Mouse (Mus musculus): ENCODE measurements around the gene Pard3b. TPM values are rescaled to one million over a fixed set of nuclear protein-coding genes. Genes with fewer than 3 reads are reported as not detected.
A peak's percentile ranks its signal among the peaks of the same experiment; 100 is the strongest.

The Pard3b gene
- polyA plus RNA-seq, 1 experiment from 2014 or later: 21.4 TPM

DNA sequence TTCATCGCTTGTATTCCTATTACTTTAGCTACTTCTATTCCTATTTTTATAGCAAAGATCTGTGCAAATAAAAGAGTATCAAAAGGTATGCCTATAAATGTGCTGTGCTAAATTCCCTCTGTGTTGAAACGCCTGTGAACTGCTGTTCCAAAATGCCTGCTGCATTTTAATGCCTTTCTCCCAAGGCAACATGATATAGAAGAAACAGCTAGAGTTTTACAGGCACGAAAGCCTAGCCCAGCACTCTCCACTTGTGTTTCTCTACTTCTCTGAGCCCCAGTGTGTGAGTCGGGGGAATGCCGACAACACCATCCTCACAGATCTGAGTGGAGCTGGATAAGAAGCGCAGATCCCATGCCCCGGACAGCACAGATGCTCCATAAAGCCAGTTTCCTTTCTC, 889.2 kb downstream of the Pard3b start:
- 72% methylated on average over 7 of the region's 7 CpGs for WGBS
- no peak for DNase-seq (ENCODE audit: low spot score)

DNA sequence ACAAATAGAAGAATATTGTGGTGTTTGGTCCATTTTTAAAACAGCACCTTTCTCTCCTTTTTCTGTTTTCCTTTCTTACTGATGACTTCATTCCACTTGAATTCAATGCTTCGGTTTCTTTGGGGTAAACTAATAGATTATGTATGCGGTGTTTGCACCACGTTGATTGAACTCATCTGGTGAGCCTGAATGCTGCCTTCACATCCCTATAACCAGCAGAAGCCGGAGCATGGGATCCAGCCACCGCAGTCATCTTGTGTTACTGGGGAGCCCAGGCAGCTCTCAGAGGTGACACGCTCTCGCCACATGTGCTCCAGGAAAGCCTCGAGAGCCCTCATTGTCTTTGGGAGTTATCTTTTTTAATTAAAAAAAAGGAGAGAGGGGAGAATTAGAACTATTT, 891.3 kb downstream of the Pard3b start:
- TF ChIP-seq CTCF (IDR thresholded peaks at IDR 0.05; ENCODE audit: low read depth): no peak
- no peak overlapping the region for H3K4me2 ChIP-seq (ENCODE audit: low read length)
- H3K27me3 ChIP-seq (ENCODE audit: insufficient read depth, low read length): no peaks in the 10 kb centered on the region
- 88% methylated on average over 8 of the region's 8 CpGs for WGBS
- no peaks in the 10 kb centered on the region for H3K36me3 ChIP-seq (ENCODE audit: insufficient read depth, low read length)
- no peak overlapping the region for H3K4me3 ChIP-seq (replicated peaks; ENCODE audit: low read depth, low read length)
- no peak for ATAC-seq (replicated peaks; ENCODE audit: low FRiP score, low read depth)
- no peak for DNase-seq (ENCODE audit: low spot score)
- H3K4me1 ChIP-seq (replicated peaks; ENCODE audit: insufficient read depth, low read length): no peaks in the 10 kb centered on the region
- H3K9me3 ChIP-seq (replicated peaks; ENCODE audit: low read length): no peaks in the 10 kb centered on the region
- H3K27ac ChIP-seq: no peak overlapping the region
- H3K9ac ChIP-seq (ENCODE audit: low read depth, low read length): no peak overlapping the region

More for the DNA sequence above, 889.2 kb downstream of the Pard3b start:
- TF ChIP-seq CTCF (IDR thresholded peaks at IDR 0.05; ENCODE audit: low read depth): no peak
- Histone ChIP-seq H3K4me2 (ENCODE audit: low read length) (no peak overlapping the region), H3K4me3 (replicated peaks; ENCODE audit: low read depth, low read length) (no peak overlapping the region), H3K9me3 (replicated peaks; ENCODE audit: low read length) (no peaks in the 10 kb centered on the region), H3K27ac (no peak overlapping the region), H3K36me3 (ENCODE audit: insufficient read depth, low read length) (no peaks in the 10 kb centered on the region), H3K9ac (ENCODE audit: low read depth, low read length) (no peak overlapping the region), H3K27me3 (ENCODE audit: insufficient read depth, low read length) (no peaks in the 10 kb centered on the region), H3K4me1 (replicated peaks; ENCODE audit: insufficient read depth, low read length) (no peaks in the 10 kb centered on the region)
- ATAC-seq (replicated peaks; ENCODE audit: low FRiP score, low read depth): no peak

DNA sequence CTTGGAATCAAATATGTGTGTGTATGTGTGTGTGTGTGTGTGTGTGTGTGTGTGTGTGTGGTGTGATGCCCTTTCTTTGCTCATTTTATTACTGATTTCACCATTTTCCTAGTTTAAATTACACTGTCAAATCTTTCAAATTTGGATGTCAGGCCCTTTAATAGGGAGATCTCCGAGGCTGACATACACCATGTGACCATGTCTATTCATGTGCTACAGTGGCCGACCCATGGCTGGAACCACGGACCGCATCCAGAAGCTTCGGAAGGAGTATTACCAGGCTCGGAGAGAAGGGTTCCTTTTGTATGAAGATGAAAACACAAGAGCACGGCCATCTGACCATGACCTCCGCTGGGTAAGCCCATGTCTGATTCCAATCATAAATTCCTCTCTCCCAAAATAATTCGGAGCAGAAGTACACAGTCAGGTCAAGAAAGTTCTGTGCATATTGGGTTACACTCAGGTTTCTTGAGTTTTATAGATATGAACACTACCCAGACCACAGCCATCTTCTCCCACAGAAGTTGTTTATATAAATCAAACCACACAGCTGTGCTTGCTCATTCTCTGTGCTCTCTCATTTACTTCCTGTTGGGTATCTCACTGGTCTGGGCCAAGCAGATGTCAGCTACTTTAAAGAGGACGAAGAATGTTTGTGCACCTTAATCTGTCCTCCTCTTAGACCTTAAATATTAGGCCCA, 894.0 kb downstream of the Pard3b start:
- TF ChIP-seq CTCF (IDR thresholded peaks at IDR 0.05; ENCODE audit: low read depth): no peak
- Histone ChIP-seq H3K9me3 (replicated peaks; ENCODE audit: low read length) (no peaks in the 10 kb centered on the region), H3K4me3 (replicated peaks; ENCODE audit: low read depth, low read length) (no peak overlapping the region), H3K27ac (no peak overlapping the region), H3K4me1 (replicated peaks; ENCODE audit: insufficient read depth, low read length) (no peaks in the 10 kb centered on the region), H3K4me2 (ENCODE audit: low read length) (no peak overlapping the region), H3K9ac (ENCODE audit: low read depth, low read length) (no peak overlapping the region), H3K36me3 (ENCODE audit: insufficient read depth, low read length) (no peaks in the 10 kb centered on the region), H3K27me3 (ENCODE audit: insufficient read depth, low read length) (no peaks in the 10 kb centered on the region)
- no peak for ATAC-seq (replicated peaks; ENCODE audit: low FRiP score, low read depth)
- no peak for DNase-seq (ENCODE audit: low spot score)
- 60% methylated on average over 10 of the region's 10 CpGs for WGBS

DNA sequence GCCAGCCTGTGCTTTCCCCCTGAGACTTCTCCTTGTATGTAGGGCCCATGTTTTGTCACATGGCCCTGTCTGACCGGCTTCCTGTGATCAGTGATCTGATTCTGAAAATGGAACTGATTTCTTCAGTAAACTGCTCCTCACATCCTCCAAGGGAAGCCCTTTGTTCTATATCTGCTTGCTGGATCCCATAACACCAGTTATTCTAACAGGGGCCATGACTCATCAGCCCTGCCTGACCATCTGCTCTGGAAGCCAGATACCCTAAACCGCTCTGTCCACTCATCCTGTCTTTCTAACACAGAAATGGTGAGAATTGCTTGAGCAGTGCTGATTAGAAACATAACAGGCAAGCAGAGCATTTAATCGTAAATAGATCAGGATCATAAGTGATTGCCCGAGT, 910.3 kb downstream of the Pard3b start:
- Histone ChIP-seq H3K9me3 (replicated peaks; ENCODE audit: low read length) (no peaks in the 10 kb centered on the region), H3K36me3 (ENCODE audit: insufficient read depth, low read length) (no peaks in the 10 kb centered on the region), H3K4me1 (replicated peaks; ENCODE audit: insufficient read depth, low read length) (no peaks in the 10 kb centered on the region), H3K4me3 (replicated peaks; ENCODE audit: low read depth, low read length) (no peak overlapping the region), H3K27ac (no peak overlapping the region), H3K27me3 (ENCODE audit: insufficient read depth, low read length) (no peaks in the 10 kb centered on the region), H3K4me2 (ENCODE audit: low read length) (no peak overlapping the region), H3K9ac (ENCODE audit: low read depth, low read length) (no peak overlapping the region)
- TF ChIP-seq CTCF (IDR thresholded peaks at IDR 0.05; ENCODE audit: low read depth): no peak
- WGBS: 91% methylated on average over 4 of the region's 4 CpGs
- no peak for ATAC-seq (replicated peaks; ENCODE audit: low FRiP score, low read depth)
- DNase-seq (ENCODE audit: low spot score): no peak

DNA sequence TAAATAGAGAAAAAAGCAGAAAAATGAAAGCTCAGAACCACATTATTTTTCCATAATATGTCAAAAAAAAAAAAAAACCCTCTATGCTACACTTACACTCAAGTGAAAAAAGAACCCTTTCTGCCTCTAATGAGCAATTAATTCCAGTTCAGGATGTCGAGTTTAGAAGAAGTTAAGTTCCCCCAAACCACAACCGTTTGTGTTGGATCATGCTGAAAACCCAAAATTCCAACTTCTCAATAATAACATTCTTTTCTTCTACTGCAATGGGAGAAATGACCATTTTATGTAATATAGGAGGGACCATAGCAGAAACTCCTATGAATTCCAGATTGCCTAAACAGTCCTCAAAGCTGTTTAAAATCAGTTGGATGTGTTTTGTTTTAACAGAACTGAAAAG, 911.9 kb downstream of the Pard3b start:
- Histone ChIP-seq H3K4me2 (ENCODE audit: low read length) (no peak overlapping the region), H3K4me1 (replicated peaks; ENCODE audit: insufficient read depth, low read length) (no peaks in the 10 kb centered on the region), H3K27me3 (ENCODE audit: insufficient read depth, low read length) (no peaks in the 10 kb centered on the region), H3K9ac (ENCODE audit: low read depth, low read length) (no peak overlapping the region), H3K9me3 (replicated peaks; ENCODE audit: low read length) (no peaks in the 10 kb centered on the region), H3K36me3 (ENCODE audit: insufficient read depth, low read length) (no peaks in the 10 kb centered on the region), H3K4me3 (replicated peaks; ENCODE audit: low read depth, low read length) (no peak overlapping the region), H3K27ac (no peak overlapping the region)
- DNase-seq (ENCODE audit: low spot score) (peak; percentile 63), ATAC-seq (replicated peaks; ENCODE audit: low FRiP score, low read depth) (no peak)
- no peak for TF ChIP-seq CTCF (IDR thresholded peaks at IDR 0.05; ENCODE audit: low read depth)
- WGBS: 50% methylated on average over 2 of the region's 2 CpGs

DNA sequence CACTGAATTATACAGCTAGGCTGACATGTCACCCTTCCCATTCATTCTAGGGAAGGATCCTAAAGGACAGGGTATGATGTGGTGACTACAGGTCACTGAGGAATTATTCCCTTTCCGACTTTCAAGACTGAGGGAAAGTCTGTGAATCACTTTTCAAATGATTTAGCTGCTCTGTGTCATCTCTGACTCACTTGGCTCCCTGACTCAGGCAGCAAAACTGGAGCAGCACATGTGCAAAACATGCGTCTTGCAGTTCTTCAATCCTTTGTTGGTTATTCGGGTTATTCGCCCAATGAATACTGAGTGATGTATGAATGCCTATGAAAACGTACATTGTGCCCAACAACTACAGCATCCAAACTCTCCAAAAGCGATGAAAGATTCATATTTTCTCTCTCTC, 912.9 kb downstream of the Pard3b start:
- WGBS: 84% methylated on average over 6 of the region's 6 CpGs
- no peaks in the 10 kb centered on the region for H3K27me3 ChIP-seq (ENCODE audit: insufficient read depth, low read length)

DNA sequence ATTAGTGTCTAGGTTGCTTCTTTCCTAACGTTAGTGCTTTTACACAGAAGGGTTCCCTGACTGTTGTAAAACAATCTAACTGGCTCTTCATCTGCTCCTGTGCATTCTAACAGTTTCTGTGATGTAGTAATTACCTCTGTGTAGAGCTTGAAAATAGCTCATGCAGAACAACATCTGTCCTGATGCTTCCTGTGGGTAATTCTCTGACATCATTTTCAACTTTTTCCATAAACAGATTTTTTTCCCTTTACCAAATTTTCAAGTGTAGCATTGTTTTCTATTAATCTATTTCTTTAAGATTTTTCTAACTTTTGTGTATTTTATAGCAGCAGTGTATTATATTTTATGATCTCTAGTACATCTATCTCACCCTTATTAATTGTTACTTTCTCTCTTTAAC, 917.2 kb downstream of the Pard3b start:
- no peaks in the 10 kb centered on the region for H3K9me3 ChIP-seq (replicated peaks; ENCODE audit: low read length)
- H3K4me2 ChIP-seq (ENCODE audit: low read length): no peak overlapping the region
- no peak for TF ChIP-seq CTCF (IDR thresholded peaks at IDR 0.05; ENCODE audit: low read depth)
- H3K4me3 ChIP-seq (replicated peaks; ENCODE audit: low read depth, low read length): no peak overlapping the region
- ATAC-seq (replicated peaks; ENCODE audit: low FRiP score, low read depth) (no peak), DNase-seq (ENCODE audit: low spot score) (no peak)
- H3K36me3 ChIP-seq (ENCODE audit: insufficient read depth, low read length): no peaks in the 10 kb centered on the region
- H3K4me1 ChIP-seq (replicated peaks; ENCODE audit: insufficient read depth, low read length): no peaks in the 10 kb centered on the region
- no peaks in the 10 kb centered on the region for H3K27me3 ChIP-seq (ENCODE audit: insufficient read depth, low read length)
- H3K9ac ChIP-seq (ENCODE audit: low read depth, low read length): no peak overlapping the region
- no peak overlapping the region for H3K27ac ChIP-seq
- WGBS: 6% methylated on average over 1 of the region's 1 CpGs

More for the DNA sequence above, 912.9 kb downstream of the Pard3b start:
- TF ChIP-seq CTCF (IDR thresholded peaks at IDR 0.05; ENCODE audit: low read depth): no peak
- Histone ChIP-seq H3K9ac (ENCODE audit: low read depth, low read length) (no peak overlapping the region), H3K27ac (no peak overlapping the region), H3K4me3 (replicated peaks; ENCODE audit: low read depth, low read length) (no peak overlapping the region), H3K4me2 (ENCODE audit: low read length) (no peak overlapping the region), H3K4me1 (replicated peaks; ENCODE audit: insufficient read depth, low read length) (no peaks in the 10 kb centered on the region), H3K9me3 (replicated peaks; ENCODE audit: low read length) (no peaks in the 10 kb centered on the region), H3K36me3 (ENCODE audit: insufficient read depth, low read length) (no peaks in the 10 kb centered on the region)
- ATAC-seq (replicated peaks; ENCODE audit: low FRiP score, low read depth) (no peak), DNase-seq (ENCODE audit: low spot score) (no peak)
